Mouse (Mus musculus) limb, embryonic 11.5 days (tissue): ENCODE data around the gene 1700003E16Rik. TPM values are rescaled to one million over a fixed set of nuclear protein-coding genes. Genes with fewer than 3 reads are reported as not detected.

Experiments
- ATAC-seq: fragments of 200-750 bp; cut with Nextera tagmentation; 2 replicates; pipeline ENCODE4 v1.8.0; 2017; ENCODE audit warnings: low read depth; ENCODE audit not compliant: insufficient number of reproducible peaks, low FRiP score, low TSS enrichment
- DNase-seq: peaks from one replicate; pipeline ENCODE4 v3.0.0-alpha.2; 2015; ENCODE audit warnings: low spot score
- H3K27ac ChIP-seq: fragments of 300-500 bp; sonication (generic); replicated peaks from 2 replicates; pipeline ENCODE4 v1.5.1; 2014; ENCODE audit warnings: low read depth, mild to moderate bottlenecking, low read length
- H3K27me3 ChIP-seq: fragments of 300-500 bp; sonication (generic); 2 replicates; pipeline ENCODE4 v1.6.1; 2014; ENCODE audit warnings: mild to moderate bottlenecking, low read length, mixed read lengths; ENCODE audit not compliant: control insufficient read depth, insufficient read depth
- H3K36me3 ChIP-seq: fragments of 300-500 bp; sonication (generic); 2 replicates; pipeline ENCODE4 v1.6.1; 2014; ENCODE audit warnings: mild to moderate bottlenecking, low read length, moderate library complexity, mixed read lengths; ENCODE audit not compliant: control insufficient read depth, insufficient read depth
- H3K4me1 ChIP-seq: fragments of 300-500 bp; sonication (generic); 2 replicates; pipeline ENCODE4 v1.6.1; 2014; ENCODE audit warnings: low read length, mixed read lengths; ENCODE audit not compliant: control insufficient read depth, insufficient read depth
- H3K4me2 ChIP-seq: fragments of 300-500 bp; sonication (generic); 2 replicates; pipeline ENCODE4 v1.6.1; 2014; ENCODE audit warnings: low read depth, mild to moderate bottlenecking, moderate library complexity; ENCODE audit not compliant: severe bottlenecking
- H3K4me3 ChIP-seq: fragments of 300-500 bp; sonication (generic); 2 replicates; pipeline ENCODE4 v1.5.1; 2014; ENCODE audit warnings: low read depth, low read length
- H3K9ac ChIP-seq: fragments of 300-500 bp; sonication (generic); 2 replicates; pipeline ENCODE4 v1.6.1; 2014; ENCODE audit warnings: mild to moderate bottlenecking, low read length
- H3K9me3 ChIP-seq: fragments of 300-500 bp; sonication (generic); 2 replicates; pipeline ENCODE4 v1.6.1; 2016; ENCODE audit warnings: low read length; ENCODE audit not compliant: control insufficient read depth
- WGBS: fragments of 180-500 bp; shearing (Covaris S2); extraction: QIAGEN DNeasy Blood & Tissue Kit; methylation state at CpG from one replicate; pipeline ENCODE4 v1.1.7; 2014; 5-methylcytosine and 5-hydroxymethylcytosine counted together
- polyA plus RNA-seq: library from polyadenylated mRNA; unstranded; fragments of >200 nt; fragmentation: Nextera tagmentation; extraction: Ambion mirVana; gene quantifications from 2 replicates; pipeline ENCODE4 v1.2.1, GENCODE M21; 2014

The 1700003E16Rik gene
- polyA plus RNA-seq, 1 experiment from 2014 or later, result 1.1 TPM

GRCm38 (mm10) chr6:83169872-83170271, 13.7 kb downstream of the 1700003E16Rik start:
- 84% methylated on average over 5 of the region's 5 CpGs for WGBS
- ATAC-seq, result no peak
- Histone ChIP-seq H3K27me3 (no peaks in the 10 kb centered on the region), H3K36me3 (no peaks in the 10 kb centered on the region), H3K9ac (no peak overlapping the region), H3K4me2 (no peak overlapping the region), H3K4me1 (peaks cover 11% of the 10 kb centered on the region; the same call in 1 of the 2 replicates), H3K27ac (no peak overlapping the region), H3K9me3 (no peaks in the 10 kb centered on the region), H3K4me3 (no peak overlapping the region)
- no peak for DNase-seq

DNA sequence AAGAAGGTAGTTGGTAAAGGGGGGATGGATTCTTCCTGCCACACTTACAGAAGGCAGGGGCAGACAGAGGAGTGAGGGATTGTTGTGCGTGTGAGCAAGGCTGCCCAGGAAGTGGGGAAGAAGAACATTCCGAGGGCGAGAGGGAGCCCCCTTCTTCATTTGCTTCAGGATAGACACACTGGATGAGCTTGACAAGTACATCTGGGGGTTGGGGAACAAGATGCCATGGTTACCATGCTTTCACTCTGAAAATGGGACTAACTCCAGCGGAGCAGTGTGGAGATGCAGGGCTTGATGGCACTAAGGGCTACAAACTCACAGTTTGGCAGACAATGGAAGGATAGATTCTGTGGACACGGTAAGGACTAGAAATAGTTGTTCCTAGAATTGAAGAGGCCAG, 14.9 kb downstream of the 1700003E16Rik start:
- Histone ChIP-seq H3K4me2 (no peak overlapping the region), H3K9ac (no peak overlapping the region), H3K9me3 (no peaks in the 10 kb centered on the region), H3K4me1 (peaks cover 9% of the 10 kb centered on the region; the same call in 1 of the 2 replicates), H3K27ac (no peak overlapping the region), H3K4me3 (no peak overlapping the region), H3K27me3 (no peaks in the 10 kb centered on the region), H3K36me3 (no peaks in the 10 kb centered on the region)
- ATAC-seq, result no peak
- WGBS, result 82% methylated on average over 5 of the region's 5 CpGs
- DNase-seq, result no peak

DNA sequence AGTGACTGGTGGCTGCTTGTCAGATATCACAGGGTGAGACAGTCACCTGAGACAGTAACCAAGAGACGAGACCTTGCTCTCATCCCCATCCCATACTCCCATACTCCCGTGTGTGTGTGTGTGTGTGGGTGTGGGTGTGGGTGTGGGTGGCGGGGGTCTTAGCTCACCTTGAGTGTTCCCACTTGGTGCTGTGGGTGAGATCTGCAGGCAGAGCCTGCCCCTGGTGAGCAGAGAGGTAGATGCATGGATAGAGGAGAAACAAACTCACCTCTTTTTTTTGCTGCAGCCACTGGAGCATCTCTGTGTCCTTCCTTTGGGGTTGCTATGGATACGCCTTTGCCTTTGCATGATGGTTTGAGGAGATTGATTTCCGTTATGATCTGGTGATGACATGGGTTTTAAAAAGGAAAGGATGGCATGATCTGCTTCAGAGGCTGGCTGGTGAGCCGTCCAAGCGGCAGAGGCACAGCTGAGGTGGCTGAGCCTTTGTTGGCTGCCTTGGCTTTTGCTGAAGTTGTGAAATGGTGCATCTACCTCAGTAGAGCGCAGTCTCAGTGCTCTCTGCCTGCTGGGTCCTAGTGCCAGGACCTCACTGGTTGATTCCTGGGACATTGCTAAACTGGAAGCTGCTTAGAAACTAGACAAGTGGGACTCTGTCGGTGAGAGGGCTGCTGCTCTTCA, 16.2 kb downstream of the 1700003E16Rik start:
- H3K9me3 ChIP-seq, result no peaks in the 10 kb centered on the region
- no peaks in the 10 kb centered on the region for H3K36me3 ChIP-seq
- H3K4me3 ChIP-seq, result no peak overlapping the region
- H3K27me3 ChIP-seq, result no peaks in the 10 kb centered on the region
- ATAC-seq, result no peak
- WGBS, result 69% methylated on average over 9 of the region's 9 CpGs
- no peak overlapping the region for H3K27ac ChIP-seq
- no peaks in the 10 kb centered on the region for H3K4me1 ChIP-seq
- no peak for DNase-seq
- no peak overlapping the region for H3K4me2 ChIP-seq
- H3K9ac ChIP-seq, result no peak overlapping the region

DNA sequence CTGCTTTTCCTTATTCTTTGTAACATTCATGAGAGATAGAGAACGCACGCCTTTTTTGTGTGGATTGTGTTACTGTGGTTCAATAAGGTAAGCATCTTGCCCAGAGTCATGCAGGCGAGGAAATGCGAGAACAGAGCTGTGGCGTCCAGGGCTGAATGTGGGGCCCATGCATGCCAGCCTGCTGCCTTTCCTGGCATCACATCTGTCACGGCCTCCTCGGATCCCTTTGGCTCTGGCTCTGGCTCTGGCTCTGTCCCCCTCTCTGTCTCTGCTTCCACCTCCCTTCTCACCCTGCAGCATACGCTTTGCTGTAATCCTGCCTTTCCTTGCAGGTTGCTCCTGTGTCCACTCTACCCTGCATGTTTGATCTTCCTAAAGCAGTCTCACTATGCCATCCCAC, 19.8 kb downstream of the 1700003E16Rik start:
- 86% methylated on average over 8 of the region's 8 CpGs for WGBS
- H3K9me3 ChIP-seq, result no peaks in the 10 kb centered on the region
- ATAC-seq (no peak), DNase-seq (no peak)
- no peak overlapping the region for H3K27ac ChIP-seq
- H3K4me2 ChIP-seq, result no peak overlapping the region
- no peak overlapping the region for H3K9ac ChIP-seq
- no peaks in the 10 kb centered on the region for H3K27me3 ChIP-seq
- H3K4me3 ChIP-seq, result no peak overlapping the region
- H3K36me3 ChIP-seq, result no peaks in the 10 kb centered on the region
- peaks cover 8% of the 10 kb centered on the region; the same call in 1 of the 2 replicates for H3K4me1 ChIP-seq

DNA sequence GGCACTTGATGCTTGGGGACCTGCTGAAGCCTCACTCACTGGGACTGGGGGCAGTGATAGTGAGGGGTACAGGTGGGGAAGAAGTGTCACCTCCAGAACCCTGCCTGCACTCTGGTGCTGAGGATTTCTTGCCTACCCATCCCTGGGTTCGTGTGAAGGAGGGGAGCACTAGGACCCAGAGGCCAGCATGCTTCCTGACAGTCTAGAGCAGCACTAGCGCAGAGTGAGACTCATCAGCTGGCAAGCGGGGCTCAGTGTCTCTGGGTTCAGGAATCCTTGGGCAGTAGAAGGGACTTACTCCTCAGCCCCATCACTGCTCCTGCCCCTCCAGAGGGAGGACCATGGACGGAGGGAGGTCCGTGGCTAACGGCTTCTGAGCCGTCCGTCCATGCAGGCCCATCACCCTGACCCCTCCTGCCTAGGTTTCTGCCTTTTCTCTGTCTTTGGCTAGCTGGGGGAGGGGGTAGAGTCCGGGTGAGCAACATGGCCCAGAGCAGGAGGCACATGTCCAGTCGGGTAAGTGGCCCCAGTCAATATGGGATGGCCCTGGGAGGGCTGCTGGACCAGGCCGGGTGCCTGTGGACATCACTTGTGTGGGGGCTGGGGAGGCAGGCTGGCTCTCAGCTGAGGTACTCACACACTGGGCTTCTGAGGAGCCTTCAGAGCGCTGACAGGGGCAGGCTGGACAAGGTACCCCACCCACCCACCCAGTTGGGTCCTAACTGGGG, 23.4 kb downstream of the 1700003E16Rik start:
- H3K27ac ChIP-seq, result no peak overlapping the region
- no peaks in the 10 kb centered on the region for H3K27me3 ChIP-seq
- peak overlapping the region; percentile 19; the same call in 1 of the 2 replicates for H3K4me3 ChIP-seq
- peaks cover 8% of the 10 kb centered on the region; the same call in 1 of the 2 replicates for H3K4me1 ChIP-seq
- peak; percentile 51 for DNase-seq
- WGBS, result 17% methylated on average over 12 of the region's 12 CpGs
- H3K36me3 ChIP-seq, result peaks cover 3% of the 10 kb centered on the region; the same call in 1 of the 2 replicates
- H3K9ac ChIP-seq, result peak overlapping the region; percentile 40; the same call in 1 of the 2 replicates
- peak overlapping the region; percentile 48 for H3K4me2 ChIP-seq
- ATAC-seq, result 0 out of 2 replicates have a peak, but pooled peaks have one; percentile 45
- H3K9me3 ChIP-seq, result no peaks in the 10 kb centered on the region

DNA sequence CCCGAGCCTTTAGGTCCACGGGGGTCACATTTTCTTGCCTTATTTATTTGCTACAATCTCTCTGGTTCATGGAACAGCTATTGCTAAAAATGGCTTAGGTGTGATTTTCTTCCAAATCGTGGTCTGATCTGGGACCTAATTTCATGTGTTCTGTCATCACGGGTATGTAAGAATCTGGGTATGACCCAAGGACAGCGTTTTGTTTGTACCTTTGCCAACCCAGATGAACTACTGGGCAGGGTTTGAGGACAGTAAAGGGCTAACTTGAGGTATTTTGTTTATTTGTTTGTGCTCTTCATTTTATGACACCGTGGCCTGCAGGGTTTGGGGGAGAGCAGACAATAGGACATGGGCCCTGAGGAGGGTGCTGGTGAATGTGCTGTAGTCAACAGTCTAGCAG, 24.4 kb downstream of the 1700003E16Rik start:
- Histone ChIP-seq H3K4me2 (no peak overlapping the region), H3K27ac (no peak overlapping the region), H3K27me3 (no peaks in the 10 kb centered on the region), H3K36me3 (peaks cover 3% of the 10 kb centered on the region; the same call in 1 of the 2 replicates), H3K4me1 (peaks cover 11% of the 10 kb centered on the region), H3K4me3 (no peak overlapping the region), H3K9me3 (no peaks in the 10 kb centered on the region), H3K9ac (no peak overlapping the region)
- WGBS, result 75% methylated on average over 6 of the region's 6 CpGs
- ATAC-seq (no peak), DNase-seq (no peak)

DNA sequence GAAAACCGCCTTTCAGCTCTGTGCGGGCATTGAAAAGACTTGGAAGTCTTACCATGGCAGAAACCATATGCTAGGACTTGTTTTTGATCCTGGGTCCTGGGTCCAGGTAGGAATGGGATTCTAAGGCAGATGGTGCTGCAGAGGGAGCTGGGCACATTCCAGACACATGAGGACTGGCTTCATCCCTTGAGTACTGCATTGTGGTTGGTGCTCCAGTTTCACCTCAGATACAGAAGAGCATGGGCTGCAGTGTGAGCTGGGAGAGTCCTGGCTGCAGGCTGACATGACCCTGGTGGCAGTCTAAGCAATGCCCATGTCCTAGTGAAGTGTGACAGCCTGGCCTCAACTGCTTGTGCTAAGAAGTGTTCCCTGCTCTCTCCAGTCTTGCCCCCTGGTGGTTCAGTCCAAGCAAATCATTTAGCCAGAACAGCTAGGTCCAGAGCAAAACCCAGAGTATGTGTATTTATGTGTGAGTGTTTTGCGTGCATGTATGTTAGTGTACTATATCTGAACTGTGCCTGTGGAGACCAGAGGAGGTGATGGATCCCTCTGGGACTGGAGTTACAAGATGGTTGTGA, 28.7 kb downstream of the 1700003E16Rik start:
- DNase-seq, result no peak
- H3K4me2 ChIP-seq, result no peak overlapping the region; the same call in 1 of the 2 replicates
- peaks cover 23% of the 10 kb centered on the region for H3K4me1 ChIP-seq
- 92% methylated on average over 3 of the region's 3 CpGs for WGBS
- H3K27me3 ChIP-seq, result no peaks in the 10 kb centered on the region
- ATAC-seq, result no peak
- no peak overlapping the region for H3K4me3 ChIP-seq
- H3K36me3 ChIP-seq, result peaks cover 5% of the 10 kb centered on the region; the same call in 1 of the 2 replicates
- no peak overlapping the region for H3K9ac ChIP-seq
- H3K9me3 ChIP-seq, result no peaks in the 10 kb centered on the region
- no peak overlapping the region for H3K27ac ChIP-seq
